Mouse (Mus musculus): ENCODE results near the gene Tars2. TPM values are rescaled to one million over a fixed set of nuclear protein-coding genes. Genes with fewer than 3 reads are reported as not detected.
A peak's percentile ranks its signal among the peaks of the same experiment; 100 is the strongest.

Gene Tars2
- polyA plus RNA-seq, 1 experiment from 2014 or later: 46.6 TPM

DNA sequence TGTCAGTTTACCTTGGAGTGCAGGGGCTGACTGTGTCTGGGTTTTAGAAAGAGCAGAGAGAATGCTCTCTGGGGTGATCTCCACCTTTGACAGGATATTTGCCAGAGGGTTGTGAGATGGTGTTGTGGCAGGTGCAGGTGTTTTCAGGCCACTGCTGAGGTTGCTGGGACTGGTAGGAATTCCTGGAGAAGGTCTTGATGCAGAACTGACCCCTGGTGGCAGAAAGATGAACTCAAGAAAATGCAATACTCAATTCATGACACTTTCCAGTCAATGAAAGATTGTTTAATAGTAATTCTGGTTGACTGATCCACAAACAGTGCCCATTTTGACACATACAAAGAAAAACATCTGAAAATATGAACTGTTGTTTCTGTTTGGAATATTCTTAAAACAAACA is 12.0 kb upstream of the Tars2 start:
- DNase-seq (ENCODE audit: low spot score) (peak; percentile 23), ATAC-seq (no peak)
- Histone ChIP-seq H3K4me1 (ENCODE audit: control insufficient read depth, insufficient read depth, low read length) (no peaks in the 10 kb centered on the region), H3K9ac (ENCODE audit: low read length) (no peak overlapping the region), H3K27ac (ENCODE audit: low read depth, low read length) (no peak overlapping the region), H3K9me3 (replicated peaks; ENCODE audit: control insufficient read depth, low read length) (no peaks in the 10 kb centered on the region), H3K36me3 (ENCODE audit: control insufficient read depth, insufficient read depth, low read length) (peaks cover 74% of the 10 kb centered on the region), H3K4me2 (ENCODE audit: low read length) (no peak overlapping the region), H3K4me3 (ENCODE audit: low read depth, low read length) (no peak overlapping the region), H3K27me3 (replicated peaks; ENCODE audit: control insufficient read depth, insufficient read depth, low read length) (no peaks in the 10 kb centered on the region)

DNA sequence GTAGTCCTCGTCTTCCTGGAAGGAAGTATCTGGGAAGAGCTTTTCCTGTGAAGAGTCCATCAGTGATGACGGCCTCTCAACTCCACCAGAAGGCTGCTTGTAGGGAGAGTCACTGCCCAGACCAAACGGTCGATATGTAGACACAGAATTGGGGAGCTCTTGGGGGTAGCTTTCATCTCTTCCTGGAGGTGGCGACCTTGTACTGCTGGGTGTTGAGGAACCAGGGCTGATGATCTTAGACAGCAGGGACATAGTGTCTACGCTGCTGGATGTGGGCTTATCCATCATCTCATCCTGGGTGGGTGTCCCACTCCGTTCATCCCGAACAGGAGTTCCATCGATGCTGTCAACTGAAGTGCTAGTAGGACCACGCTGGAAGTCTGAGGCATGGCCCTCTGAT is 5.5 kb upstream of the Tars2 start:
- H3K27me3 ChIP-seq (replicated peaks; ENCODE audit: control insufficient read depth, insufficient read depth, low read length): no peaks in the 10 kb centered on the region
- no peak overlapping the region for H3K4me2 ChIP-seq (ENCODE audit: low read length)
- 96% methylated on average over 10 of the region's 10 CpGs for WGBS
- ATAC-seq (no peak), DNase-seq (ENCODE audit: low spot score) (no peak)
- no peaks in the 10 kb centered on the region for H3K9me3 ChIP-seq (replicated peaks; ENCODE audit: control insufficient read depth, low read length)
- peaks cover 54% of the 10 kb centered on the region for H3K36me3 ChIP-seq (ENCODE audit: control insufficient read depth, insufficient read depth, low read length)
- H3K4me1 ChIP-seq (ENCODE audit: control insufficient read depth, insufficient read depth, low read length): no peaks in the 10 kb centered on the region
- no peak overlapping the region for H3K27ac ChIP-seq (ENCODE audit: low read depth, low read length)
- H3K4me3 ChIP-seq (ENCODE audit: low read depth, low read length): no peak overlapping the region
- no peak overlapping the region for H3K9ac ChIP-seq (ENCODE audit: low read length)

DNA sequence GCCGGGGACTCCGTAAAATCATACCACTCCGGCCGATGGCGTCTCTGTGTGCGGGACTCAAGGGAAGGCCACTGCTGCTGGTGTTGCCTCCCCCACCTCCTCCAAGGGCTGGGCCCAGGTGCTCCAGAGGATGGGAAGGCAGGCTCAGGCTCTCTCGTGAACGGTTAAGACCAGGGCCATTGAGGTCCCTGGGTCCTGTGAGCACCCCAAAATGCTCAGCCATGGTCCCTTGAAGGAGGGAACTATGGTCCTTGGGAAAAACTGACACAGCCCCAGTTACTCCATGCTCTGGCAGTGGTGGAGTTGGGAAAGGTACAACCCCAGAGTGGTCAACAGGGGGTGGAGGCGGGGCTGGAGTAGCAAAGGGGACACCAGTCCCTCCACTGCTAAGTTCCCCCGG is 3.8 kb upstream of the Tars2 start:
- no peak for ATAC-seq
- H3K36me3 ChIP-seq (ENCODE audit: control insufficient read depth, insufficient read depth, low read length): peaks cover 51% of the 10 kb centered on the region
- no peak for DNase-seq (ENCODE audit: low spot score)
- H3K27ac ChIP-seq (ENCODE audit: low read depth, low read length): no peak overlapping the region
- H3K4me2 ChIP-seq (ENCODE audit: low read length): no peak overlapping the region
- H3K9me3 ChIP-seq (replicated peaks; ENCODE audit: control insufficient read depth, low read length): no peaks in the 10 kb centered on the region
- no peaks in the 10 kb centered on the region for H3K4me1 ChIP-seq (ENCODE audit: control insufficient read depth, insufficient read depth, low read length)
- no peak overlapping the region for H3K4me3 ChIP-seq (ENCODE audit: low read depth, low read length)
- 86% methylated on average over 10 of the region's 10 CpGs for WGBS
- H3K9ac ChIP-seq (ENCODE audit: low read length): no peak overlapping the region
- H3K27me3 ChIP-seq (replicated peaks; ENCODE audit: control insufficient read depth, insufficient read depth, low read length): no peaks in the 10 kb centered on the region

GRCm38 (mm10) chr3:95762961-95763360 is 3.0 kb upstream of the Tars2 start:
- no peak for DNase-seq (ENCODE audit: low spot score)
- Histone ChIP-seq H3K9me3 (replicated peaks; ENCODE audit: control insufficient read depth, low read length) (no peaks in the 10 kb centered on the region), H3K27me3 (replicated peaks; ENCODE audit: control insufficient read depth, insufficient read depth, low read length) (no peaks in the 10 kb centered on the region), H3K4me2 (ENCODE audit: low read length) (no peak overlapping the region), H3K4me1 (ENCODE audit: control insufficient read depth, insufficient read depth, low read length) (no peaks in the 10 kb centered on the region), H3K27ac (ENCODE audit: low read depth, low read length) (no peak overlapping the region), H3K9ac (ENCODE audit: low read length) (no peak overlapping the region), H3K4me3 (ENCODE audit: low read depth, low read length) (no peak overlapping the region), H3K36me3 (ENCODE audit: control insufficient read depth, insufficient read depth, low read length) (peaks cover 44% of the 10 kb centered on the region)
- no peak for ATAC-seq
- 48% methylated on average over 6 of the region's 6 CpGs for WGBS

GRCm38 (mm10) chr3:95761771-95762170 is 1.8 kb upstream of the Tars2 start:
- ATAC-seq: no peak
- WGBS: 74% methylated on average over 4 of the region's 4 CpGs

GRCm38 (mm10) chr3:95760656-95761055 is 650 bp upstream of the Tars2 start:
- H3K27ac ChIP-seq (ENCODE audit: low read depth, low read length): no peak overlapping the region
- no peaks in the 10 kb centered on the region for H3K27me3 ChIP-seq (replicated peaks; ENCODE audit: control insufficient read depth, insufficient read depth, low read length)
- H3K36me3 ChIP-seq (ENCODE audit: control insufficient read depth, insufficient read depth, low read length): peaks cover 27% of the 10 kb centered on the region
- no peaks in the 10 kb centered on the region for H3K9me3 ChIP-seq (replicated peaks; ENCODE audit: control insufficient read depth, low read length)
- no peak overlapping the region for H3K9ac ChIP-seq (ENCODE audit: low read length)
- no peak overlapping the region for H3K4me2 ChIP-seq (ENCODE audit: low read length)
- DNase-seq (ENCODE audit: low spot score) (no peak), ATAC-seq (no peak)
- H3K4me3 ChIP-seq (ENCODE audit: low read depth, low read length): no peak overlapping the region
- H3K4me1 ChIP-seq (ENCODE audit: control insufficient read depth, insufficient read depth, low read length): no peaks in the 10 kb centered on the region

More at GRCm38 (mm10) chr3:95761771-95762170, 1.8 kb upstream of the Tars2 start:
- Histone ChIP-seq H3K9ac (ENCODE audit: low read length) (no peak overlapping the region), H3K27ac (ENCODE audit: low read depth, low read length) (no peak overlapping the region), H3K36me3 (ENCODE audit: control insufficient read depth, insufficient read depth, low read length) (peaks cover 38% of the 10 kb centered on the region), H3K4me1 (ENCODE audit: control insufficient read depth, insufficient read depth, low read length) (no peaks in the 10 kb centered on the region), H3K27me3 (replicated peaks; ENCODE audit: control insufficient read depth, insufficient read depth, low read length) (no peaks in the 10 kb centered on the region), H3K4me3 (ENCODE audit: low read depth, low read length) (no peak overlapping the region), H3K9me3 (replicated peaks; ENCODE audit: control insufficient read depth, low read length) (no peaks in the 10 kb centered on the region), H3K4me2 (ENCODE audit: low read length) (no peak overlapping the region)
- no peak for DNase-seq (ENCODE audit: low spot score)

- H3K4me1 ChIP-seq (ENCODE audit: control insufficient read depth, insufficient read depth, low read length): no peaks in the 10 kb centered on the region
- DNase-seq (ENCODE audit: low spot score): no peak
- H3K9ac ChIP-seq (ENCODE audit: low read length): no peak overlapping the region
- WGBS: 60% methylated on average over 9 of the region's 9 CpGs
- ATAC-seq: no peak
- no peak overlapping the region for H3K4me3 ChIP-seq (ENCODE audit: low read depth, low read length)
- H3K4me2 ChIP-seq (ENCODE audit: low read length): no peak overlapping the region
- H3K27me3 ChIP-seq (replicated peaks; ENCODE audit: control insufficient read depth, insufficient read depth, low read length): no peaks in the 10 kb centered on the region
- H3K36me3 ChIP-seq (ENCODE audit: control insufficient read depth, insufficient read depth, low read length): peaks cover 7% of the 10 kb centered on the region
- H3K9me3 ChIP-seq (replicated peaks; ENCODE audit: control insufficient read depth, low read length): no peaks in the 10 kb centered on the region
- H3K27ac ChIP-seq (ENCODE audit: low read depth, low read length): no peak overlapping the region
These were observed 1.4 kb downstream of the Tars2 start for GRCm38 (mm10) chr3:95758467-95759218.

DNA sequence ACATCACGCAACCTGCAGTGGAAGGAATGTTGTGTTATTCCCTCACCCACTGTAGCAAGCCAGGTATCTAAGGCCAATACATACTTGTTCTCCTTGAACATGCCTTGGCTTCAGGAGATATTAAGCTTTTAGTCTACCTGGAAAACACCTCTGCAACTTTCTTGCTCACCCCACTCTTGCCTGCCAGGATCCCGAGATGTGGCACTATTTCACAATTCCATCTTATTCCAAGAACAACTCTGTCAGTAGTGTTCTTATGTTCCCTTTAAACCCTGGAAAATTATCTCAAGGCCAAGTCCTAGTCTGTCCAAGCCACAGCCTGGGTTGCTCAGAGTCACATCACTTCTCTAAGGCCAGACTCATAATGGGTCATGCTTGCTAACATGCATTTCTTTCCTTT is 3.2 kb downstream of the Tars2 start:
- Histone ChIP-seq H3K9ac (ENCODE audit: low read length) (no peak overlapping the region), H3K4me3 (ENCODE audit: low read depth, low read length) (no peak overlapping the region), H3K27me3 (replicated peaks; ENCODE audit: control insufficient read depth, insufficient read depth, low read length) (no peaks in the 10 kb centered on the region), H3K9me3 (replicated peaks; ENCODE audit: control insufficient read depth, low read length) (no peaks in the 10 kb centered on the region), H3K36me3 (ENCODE audit: control insufficient read depth, insufficient read depth, low read length) (peaks cover 10% of the 10 kb centered on the region; the same call in 1 of the 2 replicates), H3K27ac (ENCODE audit: low read depth, low read length) (no peak overlapping the region), H3K4me1 (ENCODE audit: control insufficient read depth, insufficient read depth, low read length) (no peaks in the 10 kb centered on the region), H3K4me2 (ENCODE audit: low read length) (no peak overlapping the region)
- DNase-seq (ENCODE audit: low spot score): no peak
- 87% methylated on average over 2 of the region's 2 CpGs for WGBS
- no peak for ATAC-seq

DNA sequence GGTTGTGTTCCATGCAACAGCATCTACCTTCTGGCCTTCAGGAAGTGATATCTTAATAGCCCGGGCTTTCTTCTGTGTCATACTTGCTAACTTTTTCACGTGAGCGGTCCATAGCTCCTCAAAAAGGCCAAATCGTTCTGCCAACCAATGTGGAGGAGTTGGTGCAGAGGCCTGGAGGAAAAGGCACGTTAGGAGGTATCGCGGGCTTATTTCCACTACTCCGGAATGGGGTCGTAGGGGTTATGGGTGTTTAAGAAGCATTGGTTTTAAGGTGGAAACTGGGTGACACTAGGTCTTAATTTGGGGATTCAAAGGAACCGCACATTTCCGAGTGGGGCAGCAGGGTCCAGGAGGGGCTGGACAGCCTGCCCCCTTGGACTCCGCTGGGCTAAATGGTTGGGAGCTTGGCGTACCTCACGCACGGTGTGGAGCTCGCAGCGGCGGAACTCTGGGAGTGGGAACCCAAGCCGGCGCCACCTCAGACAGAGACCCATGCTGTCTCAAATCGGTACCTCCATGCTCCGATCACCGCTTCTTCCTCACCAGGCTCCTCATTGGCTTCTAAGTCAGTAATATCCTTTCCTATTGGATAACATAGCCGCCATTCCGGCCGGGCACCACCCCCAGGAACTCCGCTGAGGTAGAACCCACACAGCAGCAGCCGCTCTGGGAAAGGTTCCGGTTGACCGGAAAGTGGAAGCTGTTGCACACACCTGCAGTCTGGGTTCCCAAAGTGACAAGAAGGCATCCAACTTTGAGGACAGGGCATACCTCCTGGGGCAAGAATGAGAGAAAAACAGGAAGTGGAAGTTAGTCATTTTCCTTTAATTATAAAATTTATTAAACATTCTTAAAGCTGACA is 5.4 kb downstream of the Tars2 start:
- under 1% methylated on average over 30 of the region's 30 CpGs for WGBS
- Histone ChIP-seq H3K4me1 (ENCODE audit: control insufficient read depth, insufficient read depth, low read length) (no peaks in the 10 kb centered on the region), H3K9me3 (replicated peaks; ENCODE audit: control insufficient read depth, low read length) (no peaks in the 10 kb centered on the region), H3K27me3 (replicated peaks; ENCODE audit: control insufficient read depth, insufficient read depth, low read length) (no peaks in the 10 kb centered on the region), H3K9ac (ENCODE audit: low read length) (peak overlapping the region; percentile 81), H3K4me2 (ENCODE audit: low read length) (peak overlapping the region; percentile 79), H3K36me3 (ENCODE audit: control insufficient read depth, insufficient read depth, low read length) (peaks cover 26% of the 10 kb centered on the region), H3K4me3 (ENCODE audit: low read depth, low read length) (peak overlapping the region; percentile 72), H3K27ac (ENCODE audit: low read depth, low read length) (peak overlapping the region; percentile 66; the same call in 1 of the 2 replicates)
- ATAC-seq (peak; percentile 100), DNase-seq (ENCODE audit: low spot score) (peak; percentile 96)
